8 mouse cellular contexts compared by ENCODE assay signal in the genomic region with DNA sequence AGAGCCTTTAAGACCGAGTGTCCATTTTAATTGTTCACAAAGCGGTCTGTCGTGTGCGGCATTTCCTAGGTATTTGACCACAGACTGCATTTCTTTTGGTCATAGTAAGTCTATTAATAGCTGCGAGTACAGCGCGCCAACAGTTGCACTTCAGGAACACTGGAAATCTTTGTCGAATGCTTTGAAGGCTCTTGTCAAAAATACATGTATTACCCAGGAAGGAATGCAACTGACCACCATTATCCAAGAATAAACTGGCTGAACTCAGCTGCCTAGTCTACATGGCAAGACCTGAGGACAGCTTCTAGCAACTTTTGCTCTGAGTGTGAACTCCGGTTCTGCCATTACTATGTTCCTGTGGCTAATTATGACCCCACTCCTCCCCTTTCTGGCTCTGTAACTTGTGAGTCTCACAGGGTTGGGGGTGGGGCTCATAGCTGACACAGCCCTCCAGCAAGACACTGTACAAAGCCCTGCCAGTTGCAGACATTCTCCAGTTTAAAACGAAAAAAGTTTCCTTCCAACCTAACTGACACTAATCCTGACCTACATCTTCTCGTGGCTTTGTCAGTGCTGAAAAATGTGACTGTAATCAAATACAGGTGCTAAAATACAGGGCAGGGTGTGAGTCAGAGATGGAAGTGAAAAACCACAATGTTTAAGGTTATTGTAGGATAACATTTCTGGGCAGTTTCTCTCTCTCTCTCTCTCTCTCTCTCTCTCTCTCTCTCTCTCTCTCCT.
DNase-seq lines count a peak whose midpoint lies in the region; ATAC-seq and TF ChIP-seq lines count a peak whose summit lies in the region.
"Had no signal": no experiment of that assay in that cellular context is flagged by ENCODE, and none has a peak within 500 bp of the region (broad histone marks: within the 10 kb centered on the region; RNA-seq: fewer than 3 reads in every experiment).

No protein-coding gene starts in this region.

- DNase-seq in CD4-positive helper T cell, adult 2 months (ENCODE audit: low read depth, low spot score): peak; percentile 68
- DNase-seq in T-cell, adult 2 months (ENCODE audit: low spot score): peak; percentile 19
- DNase-seq in mesoderm, embryonic 11.5 days (ENCODE audit: low read depth, low spot score): peak; percentile 9
- no peak for DNase-seq in ovary, postnatal 10 days (ENCODE audit: low spot score)
- DNase-seq in cerebellum, adult 2 months: no peak
- no peak for DNase-seq in left cerebral cortex, postnatal 10 days (ENCODE audit: extremely low spot score in 1 of 2, low spot score in 2 of 2)
- DNase-seq: adrenal gland, postnatal 10 days had no signal

- no peaks in the 10 kb centered on the region for H3K27me3 ChIP-seq in cerebellum, adult 2 months (ENCODE audit: control insufficient read depth, insufficient read depth, low read length)

- H3K4me3 ChIP-seq in cerebellum, adult 2 months (replicated peaks; ENCODE audit: insufficient read depth, low read depth, low read length): no peak overlapping the region

- no peak for TF ChIP-seq CTCF in cerebellum, adult 2 months (IDR thresholded peaks at IDR 0.05; ENCODE audit: borderline replicate concordance, insufficient read depth, low read depth, low read length)

- TF ChIP-seq POLR2A in cerebellum, adult 2 months (IDR thresholded peaks at IDR 0.05; ENCODE audit: borderline replicate concordance, insufficient read depth, low read length): no peak

- 81% methylated on average over 11 of the region's 11 CpGs for WGBS in cerebellum, adult 2 months

- peak; percentile 25 to 40 for ATAC-seq in hematopoietic stem cell, adult 5-6 weeks (replicated peaks in 1 of 2; ENCODE audit: insufficient read depth in 1 of 2, low FRiP score in 2 of 2, low TSS enrichment in 1 of 2, low read depth in 1 of 2, poor library complexity in 2 of 2, severe bottlenecking in 2 of 2)

- intact Hi-C loops in left cerebral cortex, postnatal 10 days (cut with DNase I): no loop called here

- no peaks in the 10 kb centered on the region for H3K4me1 ChIP-seq in cerebellum, adult 2 months (ENCODE audit: control insufficient read depth, insufficient read depth, low read length)

- H3K27ac ChIP-seq in cerebellum, adult 2 months (ENCODE audit: insufficient read depth, low read length): no peak overlapping the region

Comparison
In these comparisons a context has a peak if more than half of its experiments do, and no peak if none do; other contexts are left out.
1. DNase-seq: peak in CD4-positive helper T cell, adult 2 months (single experiment), T-cell, adult 2 months (single experiment) and mesoderm, embryonic 11.5 days (single experiment); none in ovary, postnatal 10 days (single experiment), cerebellum, adult 2 months (0 of 2) and left cerebral cortex, postnatal 10 days (0 of 2).